Mouse (Mus musculus) myocyte (in vitro differentiated cells): ENCODE measurements at regions not wholly inside any gene's neighbourhood (a gene's known extent, or its start where the extent isn't known, plus 50 kb on each side); places are given as distances from the start of the nearest gene placed in this dataset.

Source experiments
- POLR2A ChIP-seq: IDR thresholded peaks from one replicate; pipeline ENCODE4 v1.6.1; 2011; ENCODE audit warnings: low read depth, mild to moderate bottlenecking, control low read depth, moderate library complexity; ENCODE audit not compliant: insufficient read length
- TCF12 ChIP-seq: IDR thresholded peaks from one replicate; pipeline ENCODE4 v1.6.1; 2011; ENCODE audit warnings: mild to moderate bottlenecking, control low read depth; ENCODE audit not compliant: poor library complexity, insufficient read depth, severe bottlenecking

DNA sequence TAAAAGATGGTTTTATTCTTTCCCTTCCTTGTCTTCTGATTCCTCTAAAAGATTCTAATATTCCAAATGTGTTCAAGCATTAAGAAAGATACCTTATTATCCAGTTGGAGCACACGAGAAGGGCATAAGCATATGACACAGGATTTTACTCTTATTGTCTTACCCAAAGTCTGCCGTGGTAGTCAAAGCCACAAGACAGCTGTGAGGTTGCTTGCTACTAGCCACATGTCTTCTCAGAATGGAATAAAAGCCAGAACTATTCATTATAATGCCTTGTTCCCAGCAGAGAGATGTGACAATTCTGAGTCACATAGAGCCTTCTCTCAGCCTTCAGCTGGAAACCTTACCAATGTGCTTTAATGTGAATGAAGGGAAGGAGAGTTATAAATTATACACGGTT lies 71.5 kb downstream of the Pdha2 start:
- no peak for TF ChIP-seq TCF12
- no peak for TF ChIP-seq POLR2A
